Comparison of ENCODE assay signal across 8 mouse cellular contexts in the genomic region with DNA sequence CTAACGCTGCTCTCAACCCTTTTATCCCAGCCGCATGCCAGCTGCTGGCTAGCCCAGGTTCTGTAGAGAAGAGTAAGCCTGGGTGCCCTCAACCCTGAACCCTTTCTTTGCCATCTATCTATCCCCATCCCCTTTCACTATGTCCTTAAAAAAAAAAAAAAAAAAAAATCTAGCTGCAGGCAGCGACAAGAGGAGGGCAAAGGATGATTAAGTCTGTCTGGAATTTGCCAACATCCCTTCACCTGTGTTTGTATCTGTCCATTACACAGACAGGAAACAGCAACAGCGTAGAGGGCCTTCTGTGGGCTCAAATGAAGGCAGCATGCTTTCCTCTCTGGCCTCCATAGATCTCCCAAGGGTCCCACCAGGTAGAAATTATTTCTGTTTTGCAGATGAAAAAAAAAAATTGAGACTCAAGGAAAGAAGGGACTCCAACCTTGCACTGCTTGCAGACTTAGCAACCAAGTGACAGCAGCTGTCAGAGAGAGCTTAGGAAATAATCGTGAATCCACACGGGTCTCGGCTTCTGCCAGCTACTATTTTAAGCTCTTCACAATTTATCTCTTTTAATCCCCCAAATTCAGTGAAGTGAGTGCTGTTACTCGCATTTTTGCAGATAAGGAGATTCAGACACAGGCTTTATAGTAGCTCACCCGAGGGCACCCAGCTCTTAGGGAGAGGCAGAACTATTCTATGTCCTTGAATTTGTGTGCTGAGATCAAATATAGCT. TPM values are rescaled to one million over a fixed set of nuclear protein-coding genes. Genes with fewer than 3 reads are reported as not detected.
A peak's percentile ranks its signal among the peaks of the same experiment; 100 is the strongest.
DNase-seq lines count a peak whose midpoint lies in the region; ATAC-seq and TF ChIP-seq lines count a peak whose summit lies in the region.

No protein-coding gene starts in this region.

- peak overlapping the region; percentile 91 for H3K27ac ChIP-seq in kidney, embryonic 15.5 days
- 0 out of 2 replicates have a peak overlapping the region, but pooled peaks have one; percentile 84 for H3K27ac ChIP-seq in embryonic facial prominence, embryonic 11.5 days (replicated peaks; ENCODE audit: low read depth, low read length)
- peak overlapping the region; percentile 91; the same call in 1 of the 2 replicates for H3K27ac ChIP-seq in intestine, embryonic 14.5 days (ENCODE audit: low read depth)

- peak overlapping the region; percentile 96 for H3K9ac ChIP-seq in kidney, embryonic 15.5 days
- no peak overlapping the region; the same call in 1 of the 2 replicates for H3K9ac ChIP-seq in embryonic facial prominence, embryonic 11.5 days (replicated peaks; ENCODE audit: low read length)
- H3K9ac ChIP-seq in intestine, embryonic 14.5 days (ENCODE audit: low read length): peak overlapping the region; percentile 90; the same call in 1 of the 2 replicates

- no peak overlapping the region for H3ac ChIP-seq in myocyte (ENCODE audit: control insufficient read depth, insufficient read length)

- peak overlapping the region; percentile 93 for H3K4me2 ChIP-seq in kidney, embryonic 15.5 days
- peak overlapping the region; percentile 85 for H3K4me2 ChIP-seq in embryonic facial prominence, embryonic 11.5 days (ENCODE audit: low read depth, low read length)
- peak overlapping the region; percentile 84 for H3K4me2 ChIP-seq in intestine, embryonic 14.5 days (ENCODE audit: low read length)
- peak overlapping the region; percentile 83 for H3K4me2 ChIP-seq in myocyte (ENCODE audit: low read depth)

- no peaks in the 10 kb centered on the region for H3K9me3 ChIP-seq in kidney, embryonic 15.5 days (replicated peaks)
- H3K9me3 ChIP-seq in embryonic facial prominence, embryonic 11.5 days (replicated peaks; ENCODE audit: control insufficient read depth, low read length): no peaks in the 10 kb centered on the region
- H3K9me3 ChIP-seq in intestine, embryonic 14.5 days (ENCODE audit: control insufficient read depth, low read length): no peaks in the 10 kb centered on the region

- ATAC-seq in kidney, embryonic 15.5 days (replicated peaks; ENCODE audit: low FRiP score): no peak
- peak; percentile 16; the same call in 1 of the 2 replicates for ATAC-seq in embryonic facial prominence, embryonic 11.5 days (replicated peaks; ENCODE audit: insufficient number of reproducible peaks, low FRiP score, low TSS enrichment, low read depth)
- ATAC-seq in intestine, embryonic 14.5 days (replicated peaks; ENCODE audit: low FRiP score, low TSS enrichment, low read depth): no peak
- ATAC-seq in frontal cortex, adult (ENCODE audit: low TSS enrichment): no peak
- ATAC-seq in monocyte, adult 5-6 weeks (replicated peaks; ENCODE audit: insufficient number of reproducible peaks, low FRiP score, low TSS enrichment, poor library complexity, severe bottlenecking): no peak

- WGBS in kidney, embryonic 15.5 days: 22% methylated on average over 9 of the region's 9 CpGs
- 22% methylated on average over 9 of the region's 9 CpGs for WGBS in embryonic facial prominence, embryonic 11.5 days
- 15% methylated on average over 9 of the region's 9 CpGs for WGBS in intestine, embryonic 14.5 days

- H3K79me2 ChIP-seq in myocyte (ENCODE audit: control insufficient read depth, insufficient read depth): peaks cover 37% of the 10 kb centered on the region

- peak overlapping the region; percentile 77 for H3K4me3 ChIP-seq in kidney, embryonic 15.5 days (replicated peaks)
- peak overlapping the region; percentile 78; the same call in 1 of the 2 replicates for H3K4me3 ChIP-seq in embryonic facial prominence, embryonic 11.5 days (ENCODE audit: low read depth, low read length)
- peak overlapping the region; percentile 82 for H3K4me3 ChIP-seq in intestine, embryonic 14.5 days (ENCODE audit: low read depth, low read length)
- peak overlapping the region; percentile 48 for H3K4me3 ChIP-seq in myocyte

- H3K27me3 ChIP-seq in kidney, embryonic 15.5 days: no peaks in the 10 kb centered on the region; the same call in 1 of the 2 replicates
- H3K27me3 ChIP-seq in embryonic facial prominence, embryonic 11.5 days (ENCODE audit: control insufficient read depth, insufficient read depth, low read length): no peaks in the 10 kb centered on the region
- no peaks in the 10 kb centered on the region for H3K27me3 ChIP-seq in intestine, embryonic 14.5 days (replicated peaks; ENCODE audit: control insufficient read depth, insufficient read depth, low read length)
- H3K27me3 ChIP-seq in myocyte (ENCODE audit: control insufficient read depth, insufficient read depth, insufficient read length): no peaks in the 10 kb centered on the region

- peaks cover 33% of the 10 kb centered on the region for H3K4me1 ChIP-seq in kidney, embryonic 15.5 days
- H3K4me1 ChIP-seq in embryonic facial prominence, embryonic 11.5 days (ENCODE audit: control insufficient read depth, insufficient read depth, low read length): no peaks in the 10 kb centered on the region
- H3K4me1 ChIP-seq in intestine, embryonic 14.5 days (replicated peaks; ENCODE audit: control insufficient read depth, insufficient read depth, low read length): peaks cover 23% of the 10 kb centered on the region

- no peak for DNase-seq in kidney, postnatal 25 days
- DNase-seq in embryonic facial prominence, embryonic 11.5 days (ENCODE audit: low spot score): peak; percentile 4
- DNase-seq in intestine, embryonic 14.5 days (ENCODE audit: low spot score): no peak
- DNase-seq in right cerebral cortex, postnatal 36 days (ENCODE audit: low spot score in 2 of 2): no peak

- no peaks in the 10 kb centered on the region for H3K36me3 ChIP-seq in kidney, embryonic 15.5 days
- H3K36me3 ChIP-seq in embryonic facial prominence, embryonic 11.5 days (replicated peaks; ENCODE audit: control insufficient read depth, insufficient read depth, low read depth, low read length): no peaks in the 10 kb centered on the region
- no peaks in the 10 kb centered on the region for H3K36me3 ChIP-seq in intestine, embryonic 14.5 days (ENCODE audit: control insufficient read depth, insufficient read depth, low read length)
- H3K36me3 ChIP-seq in myocyte (ENCODE audit: control insufficient read depth, insufficient read depth): no peaks in the 10 kb centered on the region

- no peak for TF ChIP-seq POLR2A in myocyte (IDR thresholded peaks at IDR 0.05; ENCODE audit: insufficient read length, low read depth)

TF ChIP-seq in myocyte, 11 proteins besides CTCF, POLR2A, EP300 and RAD21:
- TF ChIP-seq MYOG (IDR thresholded peaks at IDR 0.05; ENCODE audit: control insufficient read depth in 1 of 3, insufficient read depth in 1 of 3, insufficient read length in 2 of 3, low read depth in 2 of 3) (peak in 1 of 3 experiments; percentile 47), SRF (IDR thresholded peaks at IDR 0.05; ENCODE audit: control insufficient read depth, insufficient read length, low read depth) (no peak), CEBPB (IDR thresholded peaks at IDR 0.05; ENCODE audit: insufficient read depth, poor library complexity, severe bottlenecking) (no peak), MYOD1 (IDR thresholded peaks at IDR 0.05; ENCODE audit: control insufficient read depth in 1 of 3, insufficient read length in 2 of 3, low read depth in 2 of 3) (peak in 1 of 3 experiments; percentile 21), POLR2AphosphoS2 (IDR thresholded peaks at IDR 0.05; ENCODE audit: insufficient read length, low read depth) (no peak), REST (IDR thresholded peaks at IDR 0.05; ENCODE audit: insufficient read depth, insufficient read length) (no peak), TCF3 (IDR thresholded peaks at IDR 0.05; ENCODE audit: insufficient read length, low read depth) (no peak), TCF12 (IDR thresholded peaks at IDR 0.05; ENCODE audit: insufficient read depth, poor library complexity, severe bottlenecking) (no peak)

RNA-seq across cellular contexts. Expression of gene Cd276, which starts 0.6 kb away (rescaled TPM):
- 35.7 and 38.4 TPM in 2 replicates for polyA plus RNA-seq in kidney, embryonic 15.5 days (2015; fragmentation: Nextera tagmentation; extraction: Ambion mirVana)
- polyA plus RNA-seq in embryonic facial prominence, embryonic 11.5 days (2014; fragmentation: Nextera tagmentation; extraction: Ambion mirVana): 42.8 and 46.9 TPM in 2 replicates
- polyA plus RNA-seq in intestine, embryonic 14.5 days (2014; fragmentation: Nextera tagmentation; extraction: Ambion mirVana): 35.6 and 37.5 TPM in 2 replicates
- 49.5 TPM for polyA plus RNA-seq in myocyte (2012; fragmentation: generic; extraction: Trizol)
- total RNA-seq in monocyte, adult 5-6 weeks (2017): 0.29 to 7.2 TPM (median 0.53 TPM) in 3 replicates

RNA-seq across cellular contexts. Expression of gene Nptn, which starts 26.2 kb away (rescaled TPM):
- polyA plus RNA-seq in kidney, embryonic 15.5 days (2015; fragmentation: Nextera tagmentation; extraction: Ambion mirVana): 124 and 136 TPM in 2 replicates
- polyA plus RNA-seq in embryonic facial prominence, embryonic 11.5 days (2014; fragmentation: Nextera tagmentation; extraction: Ambion mirVana): 67.9 and 73.6 TPM in 2 replicates
- 129 and 131 TPM in 2 replicates for polyA plus RNA-seq in intestine, embryonic 14.5 days (2014; fragmentation: Nextera tagmentation; extraction: Ambion mirVana)
- polyA plus RNA-seq in myocyte (2012; fragmentation: generic; extraction: Trizol): 349 TPM
- total RNA-seq in monocyte, adult 5-6 weeks (2017): 321 to 443 TPM (median 357 TPM) in 3 replicates
